Mouse (Mus musculus): ENCODE results near the gene Ralgps1.

DNA sequence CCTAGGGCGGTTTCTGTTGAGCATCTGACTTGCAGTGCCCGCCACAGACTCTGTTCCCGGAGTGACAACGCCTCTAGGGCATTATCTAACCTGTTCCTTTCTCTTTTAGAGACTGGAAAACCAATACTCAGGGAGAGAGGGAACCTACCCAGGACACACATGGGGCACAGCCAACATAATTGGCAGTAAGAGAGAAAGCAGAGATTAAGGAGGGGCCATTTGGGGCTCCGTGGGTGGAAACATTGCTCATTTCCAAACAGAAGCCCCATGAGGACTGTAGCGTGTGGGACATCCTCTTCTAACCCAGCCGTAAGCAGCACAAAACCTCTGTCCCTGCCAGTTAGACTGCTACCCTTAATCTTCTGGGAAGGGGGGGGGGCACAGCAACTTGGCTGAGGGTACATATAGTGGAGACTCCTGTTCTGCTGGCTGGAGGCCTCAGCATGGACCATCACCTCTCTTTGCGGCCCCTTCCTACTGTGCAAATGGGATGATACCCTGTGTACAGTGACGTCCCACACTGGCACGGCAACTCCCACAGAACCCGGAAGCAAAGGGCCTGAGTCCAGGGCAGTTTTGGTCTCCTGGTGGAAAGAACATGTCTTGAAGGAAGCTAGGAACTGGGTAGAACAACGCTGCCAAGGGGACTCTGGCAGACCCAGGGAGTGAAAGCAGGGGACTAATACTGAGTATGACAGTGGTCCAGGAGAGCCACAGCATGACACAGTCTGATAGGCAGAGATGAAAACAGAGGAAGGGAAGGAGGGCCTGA, 96.4 kb downstream of the Ralgps1 start:
- TF ChIP-seq CTCF (conservative IDR thresholded peaks at IDR 0.05 in 1 of 2, IDR thresholded peaks at IDR 0.05 in 1 of 2; ENCODE audit: low read depth in 2 of 2, low read length in 2 of 2): no peak
- TF ChIP-seq POLR2A (IDR thresholded peaks at IDR 0.05; ENCODE audit: low read depth, low read length): no peak
- TF ChIP-seq KAT2A (IDR thresholded peaks at IDR 0.05; ENCODE audit: insufficient replicate concordance, low read length): no peak
- no peak for TF ChIP-seq ZMIZ1 (IDR thresholded peaks at IDR 0.05; ENCODE audit: low read depth, low read length)
- no peak for TF ChIP-seq SIN3A (IDR thresholded peaks at IDR 0.05; ENCODE audit: low read length)
- TF ChIP-seq TCF12 (IDR thresholded peaks at IDR 0.05; ENCODE audit: low read depth, low read length): no peak
- no peak for TF ChIP-seq MAX (IDR thresholded peaks at IDR 0.05; ENCODE audit: low read length)
- no peak for TF ChIP-seq GABPA (IDR thresholded peaks at IDR 0.05; ENCODE audit: insufficient replicate concordance, low read depth, low read length)

All from CH12.LX (cell line).